Mouse (Mus musculus): ENCODE data around the gene Kcnq2. TPM values are rescaled to one million over a fixed set of nuclear protein-coding genes. Genes with fewer than 3 reads are reported as not detected.

The Kcnq2 gene
- polyA plus RNA-seq, 1 experiment from 2014 or later: 18.9 TPM

GRCm38 (mm10) chr2:181153131-181153530 lies 18.0 kb upstream of the Kcnq2 start:
- Histone ChIP-seq H3K36me3 (ENCODE audit: control insufficient read depth, insufficient read depth, low read length) (no peaks in the 10 kb centered on the region), H3K4me3 (ENCODE audit: low read depth, low read length) (no peak overlapping the region), H3K4me1 (replicated peaks; ENCODE audit: control insufficient read depth, insufficient read depth, low read length) (no peaks in the 10 kb centered on the region), H3K27ac (ENCODE audit: low read depth, low read length) (no peak overlapping the region), H3K4me2 (replicated peaks; ENCODE audit: low read depth, low read length) (no peak overlapping the region), H3K9ac (ENCODE audit: low read depth, low read length) (no peak overlapping the region), H3K9me3 (ENCODE audit: control insufficient read depth, low read length) (no peaks in the 10 kb centered on the region), H3K27me3 (ENCODE audit: control insufficient read depth, insufficient read depth, low read length) (peaks cover 31% of the 10 kb centered on the region)
- DNase-seq (ENCODE audit: low spot score): no peak
- no peak for ATAC-seq (ENCODE audit: low FRiP score)
- 100% methylated on average over 1 of the region's 1 CpGs for WGBS

GRCm38 (mm10) chr2:181152701-181153100 lies 17.6 kb upstream of the Kcnq2 start:
- Histone ChIP-seq H3K4me1 (replicated peaks; ENCODE audit: control insufficient read depth, insufficient read depth, low read length) (no peaks in the 10 kb centered on the region), H3K4me2 (replicated peaks; ENCODE audit: low read depth, low read length) (no peak overlapping the region), H3K9me3 (ENCODE audit: control insufficient read depth, low read length) (no peaks in the 10 kb centered on the region), H3K27me3 (ENCODE audit: control insufficient read depth, insufficient read depth, low read length) (peaks cover 31% of the 10 kb centered on the region), H3K9ac (ENCODE audit: low read depth, low read length) (no peak overlapping the region), H3K36me3 (ENCODE audit: control insufficient read depth, insufficient read depth, low read length) (no peaks in the 10 kb centered on the region), H3K4me3 (ENCODE audit: low read depth, low read length) (no peak overlapping the region), H3K27ac (ENCODE audit: low read depth, low read length) (no peak overlapping the region)
- ATAC-seq (ENCODE audit: low FRiP score) (no peak), DNase-seq (ENCODE audit: low spot score) (no peak)
- WGBS: 91% methylated on average over 17 of the region's 17 CpGs

GRCm38 (mm10) chr2:181150281-181150680 lies 15.2 kb upstream of the Kcnq2 start:
- Histone ChIP-seq H3K36me3 (ENCODE audit: control insufficient read depth, insufficient read depth, low read length) (no peaks in the 10 kb centered on the region), H3K4me2 (replicated peaks; ENCODE audit: low read depth, low read length) (no peak overlapping the region), H3K9ac (ENCODE audit: low read depth, low read length) (no peak overlapping the region), H3K27me3 (ENCODE audit: control insufficient read depth, insufficient read depth, low read length) (peaks cover 23% of the 10 kb centered on the region), H3K4me1 (replicated peaks; ENCODE audit: control insufficient read depth, insufficient read depth, low read length) (no peaks in the 10 kb centered on the region), H3K4me3 (ENCODE audit: low read depth, low read length) (no peak overlapping the region), H3K27ac (ENCODE audit: low read depth, low read length) (no peak overlapping the region), H3K9me3 (ENCODE audit: control insufficient read depth, low read length) (no peaks in the 10 kb centered on the region)
- WGBS: 69% methylated on average over 6 of the region's 6 CpGs
- ATAC-seq (ENCODE audit: low FRiP score): no peak
- no peak for DNase-seq (ENCODE audit: low spot score)

- no peak for ATAC-seq (ENCODE audit: low FRiP score)
- H3K27ac ChIP-seq (ENCODE audit: low read depth, low read length): no peak overlapping the region
- peak overlapping the region; percentile 86 for H3K4me2 ChIP-seq (replicated peaks; ENCODE audit: low read depth, low read length)
- 29% methylated on average over 31 of the region's 31 CpGs for WGBS
- H3K4me1 ChIP-seq (replicated peaks; ENCODE audit: control insufficient read depth, insufficient read depth, low read length): no peaks in the 10 kb centered on the region
- peak overlapping the region; percentile 40 for H3K4me3 ChIP-seq (ENCODE audit: low read depth, low read length)
- no peaks in the 10 kb centered on the region for H3K9me3 ChIP-seq (ENCODE audit: control insufficient read depth, low read length)
- peak overlapping the region; percentile 59; the same call in 1 of the 2 replicates for H3K9ac ChIP-seq (ENCODE audit: low read depth, low read length)
- DNase-seq (ENCODE audit: low spot score): peak; percentile 10
- peaks cover 19% of the 10 kb centered on the region; the same call in 1 of the 2 replicates for H3K27me3 ChIP-seq (ENCODE audit: control insufficient read depth, insufficient read depth, low read length)
- H3K36me3 ChIP-seq (ENCODE audit: control insufficient read depth, insufficient read depth, low read length): no peaks in the 10 kb centered on the region
These were observed 13.3 kb upstream of the Kcnq2 start for GRCm38 (mm10) chr2:181148318-181148955.

- H3K9me3 ChIP-seq (ENCODE audit: control insufficient read depth, low read length): no peaks in the 10 kb centered on the region
- H3K36me3 ChIP-seq (ENCODE audit: control insufficient read depth, insufficient read depth, low read length): no peaks in the 10 kb centered on the region
- H3K4me1 ChIP-seq (replicated peaks; ENCODE audit: control insufficient read depth, insufficient read depth, low read length): no peaks in the 10 kb centered on the region
- peak; percentile 47 for DNase-seq (ENCODE audit: low spot score)
- H3K4me2 ChIP-seq (replicated peaks; ENCODE audit: low read depth, low read length): peak overlapping the region; percentile 86
- peak; percentile 72 for ATAC-seq (ENCODE audit: low FRiP score)
- H3K4me3 ChIP-seq (ENCODE audit: low read depth, low read length): peak overlapping the region; percentile 40
- under 1% methylated on average over 53 of the region's 61 CpGs for WGBS
- H3K27ac ChIP-seq (ENCODE audit: low read depth, low read length): no peak overlapping the region
- H3K27me3 ChIP-seq (ENCODE audit: control insufficient read depth, insufficient read depth, low read length): peaks cover 18% of the 10 kb centered on the region; the same call in 1 of the 2 replicates
- H3K9ac ChIP-seq (ENCODE audit: low read depth, low read length): peak overlapping the region; percentile 59
These were observed 12.6 kb upstream of the Kcnq2 start for GRCm38 (mm10) chr2:181147546-181148317.

- Histone ChIP-seq H3K9me3 (ENCODE audit: control insufficient read depth, low read length) (no peaks in the 10 kb centered on the region), H3K4me2 (replicated peaks; ENCODE audit: low read depth, low read length) (peak overlapping the region; percentile 86), H3K9ac (ENCODE audit: low read depth, low read length) (no peak overlapping the region; the same call in 1 of the 2 replicates), H3K27ac (ENCODE audit: low read depth, low read length) (no peak overlapping the region), H3K36me3 (ENCODE audit: control insufficient read depth, insufficient read depth, low read length) (no peaks in the 10 kb centered on the region), H3K4me3 (ENCODE audit: low read depth, low read length) (peak overlapping the region; percentile 40), H3K27me3 (ENCODE audit: control insufficient read depth, insufficient read depth, low read length) (peaks cover 16% of the 10 kb centered on the region; the same call in 1 of the 2 replicates), H3K4me1 (replicated peaks; ENCODE audit: control insufficient read depth, insufficient read depth, low read length) (no peaks in the 10 kb centered on the region)
- DNase-seq (ENCODE audit: low spot score): no peak
- no peak; the same call in 1 of the 2 replicates for ATAC-seq (ENCODE audit: low FRiP score)
- WGBS: 46% methylated on average over 4 of the region's 4 CpGs
These were observed 12.0 kb upstream of the Kcnq2 start for GRCm38 (mm10) chr2:181146976-181147545.

GRCm38 (mm10) chr2:181144675-181145074 lies 9.6 kb upstream of the Kcnq2 start:
- no peaks in the 10 kb centered on the region for H3K4me1 ChIP-seq (replicated peaks; ENCODE audit: control insufficient read depth, insufficient read depth, low read length)
- H3K27ac ChIP-seq (ENCODE audit: low read depth, low read length): no peak overlapping the region
- no peaks in the 10 kb centered on the region for H3K9me3 ChIP-seq (ENCODE audit: control insufficient read depth, low read length)
- DNase-seq (ENCODE audit: low spot score) (no peak), ATAC-seq (ENCODE audit: low FRiP score) (no peak)
- peaks cover 16% of the 10 kb centered on the region; the same call in 1 of the 2 replicates for H3K27me3 ChIP-seq (ENCODE audit: control insufficient read depth, insufficient read depth, low read length)
- H3K9ac ChIP-seq (ENCODE audit: low read depth, low read length): no peak overlapping the region
- 86% methylated on average over 2 of the region's 2 CpGs for WGBS
- no peak overlapping the region for H3K4me2 ChIP-seq (replicated peaks; ENCODE audit: low read depth, low read length)
- H3K36me3 ChIP-seq (ENCODE audit: control insufficient read depth, insufficient read depth, low read length): no peaks in the 10 kb centered on the region
- no peak overlapping the region for H3K4me3 ChIP-seq (ENCODE audit: low read depth, low read length)

- H3K27ac ChIP-seq (ENCODE audit: low read depth, low read length): no peak overlapping the region
- H3K4me1 ChIP-seq (replicated peaks; ENCODE audit: control insufficient read depth, insufficient read depth, low read length): no peaks in the 10 kb centered on the region
- no peak overlapping the region for H3K9ac ChIP-seq (ENCODE audit: low read depth, low read length)
- H3K4me2 ChIP-seq (replicated peaks; ENCODE audit: low read depth, low read length): no peak overlapping the region
- no peak overlapping the region for H3K4me3 ChIP-seq (ENCODE audit: low read depth, low read length)
- no peaks in the 10 kb centered on the region for H3K36me3 ChIP-seq (ENCODE audit: control insufficient read depth, insufficient read depth, low read length)
- no peaks in the 10 kb centered on the region for H3K9me3 ChIP-seq (ENCODE audit: control insufficient read depth, low read length)
- WGBS: 66% methylated on average over 2 of the region's 2 CpGs
- no peak for DNase-seq (ENCODE audit: low spot score)
- ATAC-seq (ENCODE audit: low FRiP score): no peak
- peaks cover 10% of the 10 kb centered on the region; the same call in 1 of the 2 replicates for H3K27me3 ChIP-seq (ENCODE audit: control insufficient read depth, insufficient read depth, low read length)
These were observed 8.6 kb upstream of the Kcnq2 start for GRCm38 (mm10) chr2:181143509-181144276.

All from hindbrain, embryonic 11.5 days (tissue).